Mouse (Mus musculus): Measurements from ENCODE around the gene Lims1.

The Lims1 gene

DNA sequence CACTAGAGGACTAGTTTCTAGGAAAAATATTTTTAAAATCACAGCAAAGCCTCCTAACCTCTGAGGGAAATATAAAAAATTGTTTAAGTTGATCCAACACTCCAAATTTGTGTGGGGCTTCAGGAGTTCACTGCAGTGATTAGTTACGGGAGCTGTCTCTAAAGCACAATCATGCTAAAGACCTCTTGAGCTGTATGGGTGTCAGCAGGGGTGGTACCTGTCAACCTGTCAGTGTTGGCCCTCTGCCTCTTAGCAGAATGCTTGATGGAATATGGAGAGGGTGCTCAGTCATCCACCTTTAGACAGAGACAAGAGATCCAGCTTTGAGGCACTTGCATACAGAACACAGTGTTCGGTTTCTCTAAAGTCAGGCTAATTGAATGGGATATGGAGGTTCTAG is 60.5 kb downstream of the Lims1 start:
- no peak for DNase-seq (ENCODE audit: low read depth)

DNA sequence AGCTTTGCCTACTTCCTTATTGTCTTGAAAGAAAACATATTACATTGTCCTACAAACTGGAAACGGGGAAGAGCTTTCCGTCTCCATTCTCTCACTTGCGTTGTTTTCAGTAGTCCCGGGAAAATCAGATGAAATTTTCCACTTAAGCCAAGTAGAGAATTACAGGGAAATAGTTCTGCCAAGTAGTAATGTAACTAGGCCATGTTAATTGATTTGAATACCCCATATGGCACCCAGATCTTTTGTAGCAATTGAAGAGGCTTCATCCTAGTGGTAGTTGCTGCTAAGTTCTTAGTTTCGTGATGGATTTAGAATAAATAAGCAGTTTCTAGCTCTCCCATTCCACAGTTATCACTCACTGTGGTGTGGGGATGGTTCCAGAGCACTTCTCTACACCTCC is 62.4 kb downstream of the Lims1 start:
- DNase-seq (ENCODE audit: low read depth): no peak

DNA sequence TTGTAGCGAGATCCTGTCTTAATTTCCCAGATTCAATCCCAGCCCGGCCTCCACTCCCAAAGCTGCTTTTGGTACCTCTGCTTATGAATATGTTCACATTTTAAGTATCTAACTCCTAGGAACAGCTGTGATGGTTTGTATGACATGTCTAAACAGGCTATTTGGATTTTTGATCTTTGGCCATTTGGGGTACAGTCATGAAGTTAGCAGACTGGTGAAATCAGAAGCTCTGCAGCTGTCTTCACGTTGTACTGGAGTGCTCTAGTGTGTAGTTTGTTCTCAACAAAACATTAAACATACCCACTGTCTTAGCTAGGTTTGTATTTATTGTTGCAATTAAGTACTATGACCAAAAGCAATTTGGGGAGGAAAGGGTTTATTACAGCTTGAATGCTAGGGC is 63.7 kb downstream of the Lims1 start:
- DNase-seq (ENCODE audit: low read depth): no peak

DNA sequence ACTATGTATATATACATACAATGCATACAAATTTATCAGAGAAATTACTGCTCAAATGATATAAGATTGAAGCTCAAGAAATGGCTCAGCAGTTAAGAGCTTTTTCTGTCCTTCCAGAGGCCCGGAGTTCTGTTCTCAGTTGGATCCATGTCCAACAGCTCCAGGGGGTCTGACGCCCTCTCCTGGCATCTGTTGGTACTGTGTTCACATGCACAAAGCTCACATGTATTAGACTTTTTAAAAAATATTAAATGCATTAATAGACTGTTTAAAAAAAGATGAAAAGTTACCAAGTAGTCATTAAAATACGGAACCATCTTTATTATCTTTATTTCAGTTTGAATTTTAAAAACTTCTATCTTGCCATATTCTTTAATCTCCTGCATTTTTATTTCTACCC is 65.4 kb downstream of the Lims1 start:
- DNase-seq (ENCODE audit: low read depth): no peak

DNA sequence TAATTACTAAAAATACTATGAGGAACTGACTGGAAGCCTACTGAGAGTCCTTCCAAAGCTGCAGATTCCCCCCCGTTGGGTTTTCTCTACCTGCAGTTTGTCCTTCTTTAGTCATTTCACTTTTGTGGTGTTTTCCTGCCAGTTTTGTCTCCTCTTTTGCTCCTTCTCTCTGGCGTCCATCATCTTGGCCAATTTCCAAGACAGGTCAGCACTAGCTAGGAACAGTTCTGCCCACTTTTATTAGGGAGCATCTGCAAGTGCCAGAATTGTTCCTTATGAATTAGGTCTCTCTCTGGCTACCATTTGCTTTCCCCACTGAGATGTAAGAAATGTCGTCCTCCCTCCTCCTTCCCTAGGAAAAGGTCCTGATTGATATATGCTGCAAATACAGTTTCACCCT is 65.9 kb downstream of the Lims1 start:
- no peak for DNase-seq (ENCODE audit: low read depth)

DNA sequence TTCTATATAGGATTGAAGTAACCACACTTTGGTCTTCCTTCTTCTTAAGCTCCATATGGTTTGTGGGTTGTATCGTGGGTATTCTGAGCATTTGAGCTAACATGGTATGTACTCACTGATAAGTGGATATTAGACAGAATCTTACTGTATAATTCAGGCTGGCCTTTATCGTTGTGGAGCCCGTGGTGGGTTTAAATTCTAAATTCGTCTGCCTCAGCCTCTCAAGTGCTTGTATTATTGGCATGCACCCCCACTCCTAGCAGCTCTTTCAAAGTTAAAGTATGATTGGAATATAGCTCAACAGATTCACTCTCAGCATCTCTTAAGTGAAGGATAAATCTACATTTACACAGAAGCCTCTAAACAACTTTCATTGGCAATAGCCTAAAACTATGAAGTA is 69.2 kb downstream of the Lims1 start:
- DNase-seq (ENCODE audit: low read depth): no peak

DNA sequence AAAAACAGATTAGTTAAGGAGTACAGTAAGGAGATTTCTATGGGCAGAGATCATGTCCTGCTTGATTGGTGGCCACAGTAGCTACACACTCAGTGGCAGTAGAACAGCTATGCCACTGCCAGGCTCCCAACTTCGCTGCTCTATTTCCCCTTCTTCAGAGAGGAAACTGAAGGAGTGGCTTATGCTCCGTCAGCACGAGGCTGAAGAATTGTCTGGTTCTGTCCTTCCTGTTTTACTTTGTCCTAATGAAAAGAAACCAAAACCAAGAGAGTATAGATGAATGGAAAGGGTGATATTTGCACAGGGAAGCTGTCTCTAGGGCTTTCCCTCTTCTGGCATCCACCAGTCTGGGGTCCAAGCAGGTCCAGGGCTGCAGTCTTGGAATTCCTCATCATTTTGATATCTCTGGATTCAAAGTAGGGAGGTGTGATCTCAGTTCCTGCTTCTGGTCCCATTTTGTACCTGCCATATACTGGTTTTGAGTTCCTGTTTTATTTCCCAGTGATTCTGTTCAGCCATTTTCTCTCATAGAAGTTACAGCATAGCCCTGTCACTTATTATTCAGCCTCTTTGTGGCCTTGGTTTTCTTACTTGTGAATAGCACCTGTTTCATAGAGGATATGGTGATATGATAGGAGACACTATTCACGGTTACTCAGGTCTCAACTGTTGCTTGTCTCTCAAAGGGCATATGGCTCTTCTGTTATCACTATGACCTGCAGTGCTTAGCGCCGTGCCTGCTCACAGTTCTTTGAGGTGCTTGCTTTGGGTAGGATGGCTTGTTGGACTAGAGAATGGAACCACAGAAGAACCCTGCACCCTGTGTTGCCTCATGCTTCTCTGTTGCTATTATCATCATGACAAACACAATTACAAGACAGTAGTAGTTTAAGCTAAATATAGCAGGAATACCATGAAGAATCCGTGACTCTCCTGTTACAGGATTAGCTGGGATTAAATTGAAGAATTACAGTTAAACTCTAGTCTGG is 70.1 kb downstream of the Lims1 start:
- DNase-seq (ENCODE audit: low read depth): no peak

DNA sequence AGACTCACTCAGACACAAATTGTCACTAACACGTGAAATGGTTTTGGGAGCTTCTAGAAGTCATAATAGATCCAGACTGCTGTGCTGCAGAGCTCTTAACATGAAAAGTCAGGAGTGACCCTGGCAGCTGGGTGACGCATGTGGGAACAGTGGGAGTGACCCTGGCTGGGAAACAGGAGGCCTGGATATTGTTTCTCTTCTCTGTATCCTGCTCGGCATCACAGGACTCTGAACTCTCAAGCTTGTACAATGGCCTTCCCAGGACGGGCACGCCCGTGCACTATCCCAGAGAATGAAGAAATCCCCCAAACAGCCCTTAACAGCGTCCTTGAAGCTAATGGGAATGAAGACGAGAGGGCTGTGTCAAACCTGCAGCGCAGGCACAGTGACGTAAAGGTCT is 70.9 kb downstream of the Lims1 start:
- DNase-seq (ENCODE audit: low read depth): no peak

DNA sequence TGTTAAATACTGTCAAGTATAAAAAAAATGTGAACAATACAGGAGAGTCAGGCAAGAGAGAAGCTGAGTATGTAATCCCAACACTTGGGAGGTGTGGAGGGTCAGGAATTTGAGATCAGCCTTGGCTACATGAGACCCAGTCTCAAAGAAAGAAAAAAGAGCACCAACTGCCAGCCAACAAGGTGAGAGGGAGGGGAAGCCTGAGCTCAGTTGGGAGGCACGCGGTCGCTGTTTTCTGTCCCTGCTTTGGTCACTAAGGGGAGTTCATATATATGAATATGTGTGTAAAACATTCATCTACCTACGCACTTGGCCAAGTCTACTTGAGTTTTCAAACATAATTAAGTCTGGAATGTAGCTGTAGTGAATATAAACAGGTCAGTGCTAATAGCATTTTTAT is 72.0 kb downstream of the Lims1 start:
- DNase-seq (ENCODE audit: low read depth): no peak

DNA sequence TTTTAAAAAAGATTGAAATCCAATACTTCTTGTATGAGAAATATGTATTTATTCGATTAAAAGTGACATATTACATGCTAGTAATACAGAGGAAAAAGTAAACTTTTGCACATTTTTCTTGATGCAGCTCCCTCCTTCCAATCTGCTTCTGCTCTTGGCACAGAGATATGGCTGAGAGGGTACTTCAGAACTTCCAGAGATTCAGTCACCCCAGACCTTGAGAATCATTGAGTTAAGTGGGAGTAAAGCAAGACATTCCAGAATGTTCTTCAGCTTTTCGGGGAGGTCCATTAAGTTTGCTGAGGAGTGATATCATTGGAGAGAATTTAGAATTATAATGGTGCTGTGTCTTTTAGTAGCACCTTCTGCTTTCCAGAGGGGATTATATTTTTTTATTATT is 72.5 kb downstream of the Lims1 start:
- DNase-seq (ENCODE audit: low read depth): no peak

DNA sequence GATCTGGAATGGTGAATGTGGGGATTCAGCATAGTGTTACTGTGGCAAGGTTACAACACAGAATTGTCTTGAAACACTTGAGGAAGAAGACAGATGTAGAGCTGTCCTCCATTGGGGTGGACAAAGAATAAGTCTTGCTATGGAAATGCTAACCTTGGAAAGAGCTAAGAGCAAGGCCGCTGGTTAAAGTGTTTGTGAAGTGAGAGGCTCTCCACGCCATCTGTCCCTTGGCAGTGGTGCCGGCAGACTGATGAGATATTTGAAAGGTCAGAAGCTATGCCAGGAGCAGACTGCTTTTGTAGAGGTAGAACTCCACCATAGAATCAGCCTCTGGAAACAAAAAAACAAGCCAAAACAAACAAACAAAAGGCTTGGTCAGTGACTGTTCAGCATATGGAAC is 73.3 kb downstream of the Lims1 start:
- DNase-seq (ENCODE audit: low read depth): no peak

DNA sequence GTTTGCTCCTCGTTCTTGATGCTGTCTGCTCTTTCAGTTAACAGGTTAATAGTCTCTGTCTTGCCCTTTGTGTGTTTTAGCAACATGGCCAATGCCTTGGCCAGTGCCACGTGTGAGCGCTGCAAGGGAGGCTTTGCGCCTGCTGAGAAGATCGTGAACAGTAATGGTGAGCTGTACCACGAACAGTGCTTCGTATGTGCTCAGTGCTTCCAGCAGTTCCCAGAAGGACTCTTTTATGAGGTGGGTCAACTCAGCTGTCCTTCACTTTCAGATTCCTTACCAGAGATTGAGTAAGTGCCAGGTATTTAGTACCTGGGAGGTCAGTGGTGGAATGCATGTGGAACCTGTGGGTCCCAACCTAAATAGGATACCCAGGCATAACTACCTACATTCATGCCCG is 75.7 kb downstream of the Lims1 start:
- no peak for DNase-seq (ENCODE audit: low read depth)

DNA sequence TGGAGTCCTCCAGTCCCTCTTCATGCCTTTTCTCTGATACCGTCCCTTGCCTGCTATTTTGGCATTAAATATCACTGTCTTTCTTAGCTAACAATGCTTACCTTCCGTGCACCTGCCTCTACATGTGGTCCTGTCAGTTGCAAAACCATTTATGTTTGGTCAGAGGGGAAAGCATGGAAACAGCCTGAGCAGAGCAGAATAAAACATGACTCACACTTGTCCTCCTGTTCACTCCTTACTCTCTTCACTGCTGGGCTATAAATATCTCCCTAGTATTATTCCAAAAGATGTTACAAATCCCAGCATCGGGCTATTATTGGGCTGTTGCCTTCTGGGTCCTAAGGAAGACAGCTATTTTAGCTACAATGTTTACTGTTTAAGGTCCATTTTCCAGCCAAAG is 78.6 kb downstream of the Lims1 start:
- DNase-seq (ENCODE audit: low read depth): no peak

DNA sequence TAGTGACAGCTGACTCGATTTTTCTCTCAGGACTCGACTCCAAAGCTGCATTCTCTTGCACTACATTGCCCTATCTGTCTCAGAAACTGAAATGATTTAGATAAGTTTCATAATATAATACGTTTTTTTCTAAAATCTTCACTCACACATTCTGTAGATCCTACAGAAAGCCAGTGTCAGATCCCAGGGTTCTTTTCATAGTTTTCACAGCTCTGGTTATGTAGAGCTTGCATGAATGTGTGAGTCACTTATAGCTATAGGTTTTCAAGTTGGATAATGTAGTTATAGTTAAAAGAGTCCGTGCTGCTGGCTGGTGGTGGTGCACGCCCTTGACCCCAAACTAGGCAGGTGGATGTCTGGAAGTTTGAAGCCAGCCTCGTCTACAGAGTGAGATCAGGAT is 81.4 kb downstream of the Lims1 start:
- no peak for DNase-seq (ENCODE audit: low read depth)

DNA sequence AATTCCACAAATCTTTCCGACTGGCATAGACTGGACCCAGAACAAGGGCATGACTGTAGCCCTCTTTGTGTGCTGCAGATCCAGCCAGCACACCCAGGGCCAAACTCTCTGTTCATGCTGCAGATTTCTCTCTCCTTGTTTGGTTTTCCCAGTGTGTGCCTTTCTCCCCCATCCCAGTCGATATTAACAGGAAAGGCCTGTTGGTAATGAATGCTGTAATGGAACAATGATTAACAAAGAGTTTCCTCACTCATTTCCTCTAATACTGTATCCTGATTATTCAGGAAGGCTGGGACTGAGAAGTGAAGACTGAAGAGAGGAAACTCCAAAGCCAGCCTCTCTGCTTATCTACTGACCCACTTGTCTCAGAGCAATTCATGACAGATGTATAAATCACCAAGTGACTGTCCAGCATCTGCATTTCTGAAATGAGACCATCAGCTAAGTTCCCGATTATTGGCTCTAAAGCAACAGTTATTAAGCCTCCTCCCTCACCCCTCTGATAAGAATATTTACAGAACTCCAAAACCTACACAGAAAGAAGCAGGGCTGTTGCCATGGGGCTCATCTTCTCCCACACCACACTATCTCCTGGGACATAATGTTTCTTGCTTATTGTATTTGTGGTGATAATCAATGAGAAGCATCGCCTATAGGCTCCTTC is 82.2 kb downstream of the Lims1 start:
- no peak for DNase-seq (ENCODE audit: low read depth)

DNA sequence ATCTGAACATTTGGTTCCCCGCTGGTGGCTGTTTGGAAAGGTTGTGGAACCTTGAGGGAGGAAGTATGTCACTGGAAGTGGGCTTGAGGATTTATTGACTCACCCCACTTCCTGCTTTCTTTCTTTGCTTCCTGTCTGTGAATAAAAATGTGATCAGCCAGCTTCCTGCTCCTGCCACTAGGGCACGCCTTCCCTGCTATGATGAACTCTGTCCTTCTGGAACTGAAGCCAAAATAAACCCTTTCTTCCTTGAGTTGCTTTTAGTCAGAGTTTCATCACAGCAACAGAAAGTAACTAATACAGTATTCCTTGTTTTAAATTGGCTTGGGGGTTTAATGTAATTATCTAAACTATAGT is 82.7 kb downstream of the Lims1 start:
- DNase-seq (ENCODE audit: low read depth): no peak

DNA sequence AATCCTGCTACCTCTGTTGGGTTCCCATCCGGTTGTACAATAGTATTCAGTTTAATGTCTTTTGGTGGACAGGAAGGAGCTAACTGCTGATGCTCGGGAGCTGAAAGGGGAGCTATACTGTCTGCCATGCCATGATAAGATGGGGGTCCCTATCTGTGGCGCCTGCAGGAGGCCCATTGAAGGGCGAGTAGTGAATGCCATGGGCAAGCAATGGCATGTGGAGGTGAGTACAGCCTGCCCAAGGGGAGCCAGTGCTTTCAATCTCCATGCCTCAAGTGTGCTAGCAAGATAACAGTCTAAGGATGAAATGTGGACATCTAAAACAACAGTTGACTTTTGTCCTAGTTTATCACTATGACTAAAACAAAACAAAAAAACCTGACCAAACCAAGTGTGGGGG is 89.1 kb downstream of the Lims1 start:
- DNase-seq (ENCODE audit: low read depth): no peak

DNA sequence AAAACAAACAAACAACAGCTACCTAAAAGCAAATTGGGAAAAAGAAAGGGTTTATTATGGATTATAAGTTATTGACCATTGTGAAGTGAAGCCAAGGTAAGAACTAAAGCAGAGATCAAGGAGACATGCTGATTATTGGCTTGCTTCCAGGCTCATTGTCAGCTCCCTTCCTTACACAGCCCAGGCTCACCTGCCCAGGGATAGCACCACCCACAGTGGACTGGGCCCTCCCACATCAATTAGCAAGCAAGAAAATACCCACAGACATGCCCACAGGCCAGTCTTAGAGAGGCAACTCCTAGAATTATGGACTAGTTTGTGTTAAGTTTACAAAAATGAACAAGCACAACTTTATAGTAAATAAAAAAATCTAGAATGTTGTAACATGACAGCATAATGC is 89.6 kb downstream of the Lims1 start:
- no peak for DNase-seq (ENCODE audit: low read depth)

DNA sequence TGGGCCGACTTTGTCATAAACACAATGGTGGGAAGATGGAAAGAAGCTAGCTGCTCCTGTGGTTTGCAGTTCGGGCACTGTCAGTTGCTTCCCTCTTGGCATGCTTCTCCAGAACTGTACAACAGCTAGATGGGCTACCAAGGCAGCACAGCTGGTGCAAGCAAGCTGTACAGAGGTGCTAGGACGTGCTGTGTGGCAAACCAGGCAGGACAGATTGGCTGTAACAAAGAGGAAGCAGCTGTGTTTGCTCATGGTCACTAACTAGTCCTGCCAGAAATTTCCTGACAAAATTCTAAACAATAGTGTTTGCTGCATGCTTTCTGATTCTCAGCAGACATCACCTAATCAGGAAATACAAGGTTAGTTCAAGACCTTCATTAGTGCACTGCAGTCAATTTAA is 93.4 kb downstream of the Lims1 start:
- no peak for DNase-seq (ENCODE audit: low read depth)

DNA sequence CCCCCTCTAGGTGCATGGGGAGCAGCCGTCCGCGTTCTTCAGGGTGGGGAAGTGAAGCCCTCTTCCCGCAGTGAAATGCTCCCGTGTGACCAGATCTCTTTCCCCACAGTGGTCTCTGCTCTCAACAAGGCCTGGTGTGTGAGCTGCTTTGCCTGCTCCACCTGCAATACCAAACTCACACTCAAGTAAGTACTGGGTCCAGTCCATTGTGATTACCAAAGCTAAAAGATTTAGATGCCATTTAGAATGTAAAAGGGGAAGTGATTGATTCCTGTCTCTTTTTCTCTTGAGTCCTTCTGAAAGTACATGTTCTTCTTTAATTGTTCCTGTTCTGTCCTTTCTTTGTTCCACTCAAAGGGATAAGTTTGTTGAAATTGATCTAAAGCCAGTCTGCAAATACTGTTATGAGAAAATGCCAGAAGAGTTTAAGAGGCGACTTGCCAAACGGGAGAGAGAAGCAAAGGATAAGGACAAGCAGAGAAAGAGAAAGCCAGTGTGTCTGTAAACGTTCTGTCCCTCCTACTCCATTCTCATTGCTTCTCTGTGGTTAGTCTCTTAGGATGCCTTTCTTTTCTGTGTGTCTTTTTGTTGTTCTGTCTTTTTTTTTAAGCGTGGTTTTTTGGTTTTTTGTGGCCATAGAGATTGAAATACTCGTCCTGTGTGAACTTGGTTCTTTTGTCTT is 95.2 kb downstream of the Lims1 start:
- DNase-seq (ENCODE audit: low read depth): no peak

DNA sequence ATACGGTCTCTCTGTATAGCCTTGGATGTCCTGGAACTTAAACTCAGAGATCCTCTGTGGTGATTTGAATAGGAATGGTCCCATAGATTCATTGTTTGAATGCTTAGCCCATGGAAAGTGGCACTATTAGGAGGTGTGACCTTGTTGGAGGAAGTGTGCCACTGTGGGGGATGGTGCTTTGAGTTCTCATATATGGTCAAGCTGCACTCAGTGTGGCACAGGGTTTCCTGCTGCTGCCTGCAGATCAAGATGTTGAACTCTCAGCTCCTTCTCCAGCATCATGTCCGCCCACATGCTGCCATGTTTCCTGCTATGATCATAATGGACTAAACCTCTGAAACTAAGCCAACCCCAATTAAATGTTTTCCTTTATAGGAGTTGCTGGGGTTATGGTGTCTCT is 104.7 kb downstream of the Lims1 start:
- DNase-seq (ENCODE audit: low read depth): no peak

DNA sequence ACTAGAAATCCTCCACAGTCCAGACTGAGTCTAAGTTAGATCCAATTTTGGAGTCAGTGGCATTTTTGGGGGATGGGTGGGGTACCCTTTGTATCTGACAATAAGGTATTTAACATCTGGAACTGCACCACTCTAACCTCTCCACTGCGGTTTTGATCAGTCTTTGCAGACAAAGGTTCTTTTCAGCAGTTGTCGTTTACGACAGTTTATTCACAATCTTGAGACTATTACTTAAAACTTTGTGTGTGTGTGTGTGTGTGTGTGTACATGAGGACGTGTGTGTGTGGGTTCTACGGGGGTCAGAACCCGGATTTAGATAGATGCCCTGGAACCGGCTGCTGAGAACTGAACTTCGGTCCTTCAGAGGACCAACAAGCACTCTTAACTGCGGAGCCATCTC is 122.6 kb downstream of the Lims1 start:
- DNase-seq (ENCODE audit: low read depth): peak; percentile 16

All from c-Kit-positive CD71-negative TER-119-negative erythroid progenitor cells, embryonic 14.5 days (primary cell).